Comparison of ENCODE assay signal across 12 mouse cellular contexts in the genomic region with DNA sequence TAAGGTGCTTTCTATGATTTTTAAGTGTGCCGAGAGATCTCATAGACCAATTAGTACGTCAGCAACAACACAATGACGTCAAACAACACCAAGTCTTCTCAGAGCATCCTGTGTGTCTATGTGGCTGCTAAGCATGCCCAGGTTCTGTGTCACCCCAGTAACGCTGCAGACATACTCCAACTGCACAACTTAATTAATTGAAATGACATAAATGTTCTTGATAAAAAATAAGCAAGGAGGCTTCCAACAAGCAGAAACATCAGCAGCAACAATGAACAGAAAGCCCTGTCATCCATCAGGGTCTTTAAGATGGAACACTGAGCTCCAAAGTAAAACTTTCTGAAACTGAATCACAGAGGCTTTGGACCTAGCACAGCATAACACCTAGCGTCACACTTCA. TPM values are rescaled to one million over a fixed set of nuclear protein-coding genes. Genes with fewer than 3 reads are reported as not detected.
A peak's percentile ranks its signal among the peaks of the same experiment; 100 is the strongest.
DNase-seq lines count a peak whose midpoint lies in the region; ATAC-seq lines count a peak whose summit lies in the region.
"Had no signal": no experiment of that assay in that cellular context is flagged by ENCODE, and none has a peak within 500 bp of the region (broad histone marks: within the 10 kb centered on the region; RNA-seq: fewer than 3 reads in every experiment).

No protein-coding gene starts in this region.

- peak overlapping the region; percentile 34; the same call in 1 of the 2 replicates for H3K27ac ChIP-seq in heart, embryonic 15.5 days
- H3K27ac ChIP-seq in forebrain, embryonic 16.5 days (ENCODE audit: low read length): peak overlapping the region; percentile 24; the same call in 1 of the 2 replicates
- no peak overlapping the region for H3K27ac ChIP-seq in midbrain, embryonic 15.5 days

- H3K9ac ChIP-seq in heart, embryonic 15.5 days: no peak overlapping the region
- H3K9ac ChIP-seq in forebrain, embryonic 16.5 days (replicated peaks; ENCODE audit: low read depth, low read length): peak overlapping the region; percentile 41
- H3K9ac ChIP-seq in midbrain, embryonic 15.5 days: no peak overlapping the region

- H3K4me1 ChIP-seq in heart, embryonic 15.5 days (replicated peaks): peaks cover 59% of the 10 kb centered on the region
- H3K4me1 ChIP-seq in forebrain, embryonic 16.5 days (replicated peaks; ENCODE audit: control insufficient read depth, insufficient read depth, low read length): peaks cover 41% of the 10 kb centered on the region
- peaks cover 16% of the 10 kb centered on the region for H3K4me1 ChIP-seq in midbrain, embryonic 15.5 days

- no peak for ATAC-seq in heart, embryonic 15.5 days (replicated peaks; ENCODE audit: insufficient number of reproducible peaks, insufficient read depth, low FRiP score, low read depth)
- no peak for ATAC-seq in forebrain, embryonic 16.5 days
- no peak for ATAC-seq in midbrain, embryonic 15.5 days (replicated peaks)

- 65% methylated on average over 5 of the region's 5 CpGs for WGBS in heart, embryonic 15.5 days
- 22% methylated on average over 5 of the region's 5 CpGs for WGBS in forebrain, embryonic 16.5 days
- WGBS in midbrain, embryonic 15.5 days: 51% methylated on average over 5 of the region's 5 CpGs

- peaks cover 2% of the 10 kb centered on the region; the same call in 1 of the 2 replicates for H3K36me3 ChIP-seq in heart, embryonic 15.5 days
- H3K36me3 ChIP-seq in forebrain, embryonic 16.5 days (ENCODE audit: control insufficient read depth, insufficient read depth): no peaks in the 10 kb centered on the region
- no peaks in the 10 kb centered on the region for H3K36me3 ChIP-seq in midbrain, embryonic 15.5 days (replicated peaks)

- H3K4me2 ChIP-seq in heart, embryonic 15.5 days: 0 out of 2 replicates have a peak overlapping the region, but pooled peaks have one; percentile 11
- peak overlapping the region; percentile 49 for H3K4me2 ChIP-seq in forebrain, embryonic 16.5 days (ENCODE audit: low read length)
- peak overlapping the region; percentile 33 for H3K4me2 ChIP-seq in midbrain, embryonic 15.5 days

- intact Hi-C loops in heart, postnatal 25 days (cut with DNase I): no loop called here

- DNase-seq in heart, postnatal 25 days (ENCODE audit: low spot score): no peak
- DNase-seq in adipocyte (ENCODE audit: low spot score): peak; percentile 25
- no peak for DNase-seq in cerebellum, adult 11-12 months
- no peak for DNase-seq in ovary, postnatal 10 days (ENCODE audit: low spot score)
- no peak for DNase-seq in left cerebral cortex, adult 8-10 months (ENCODE audit: low spot score in 2 of 2)
- DNase-seq: adrenal gland, postnatal 36 days; cerebellum, adult 8-10 months; heart, postnatal 10 days had no signal

- no peaks in the 10 kb centered on the region for H3K27me3 ChIP-seq in heart, embryonic 15.5 days
- no peaks in the 10 kb centered on the region for H3K27me3 ChIP-seq in forebrain, embryonic 16.5 days (replicated peaks; ENCODE audit: control insufficient read depth, insufficient read depth, low read length)
- H3K27me3 ChIP-seq in midbrain, embryonic 15.5 days (replicated peaks): peaks cover 7% of the 10 kb centered on the region; the same call in 1 of the 2 replicates

- no peaks in the 10 kb centered on the region for H3K9me3 ChIP-seq in heart, embryonic 15.5 days (replicated peaks)
- H3K9me3 ChIP-seq in forebrain, embryonic 16.5 days (ENCODE audit: control insufficient read depth, low read length): no peaks in the 10 kb centered on the region
- no peaks in the 10 kb centered on the region for H3K9me3 ChIP-seq in midbrain, embryonic 15.5 days

- H3K4me3 ChIP-seq in heart, embryonic 15.5 days: no peak overlapping the region
- peak overlapping the region; percentile 32 for H3K4me3 ChIP-seq in forebrain, embryonic 16.5 days (replicated peaks; ENCODE audit: low read length)
- H3K4me3 ChIP-seq in midbrain, embryonic 15.5 days: peak overlapping the region; percentile 10; the same call in 1 of the 2 replicates

RNA-seq across cellular contexts. Expression of a gene that starts 11.7 kb away (rescaled TPM):
- 24.0 and 25.7 TPM in 2 replicates for polyA plus RNA-seq in heart, embryonic 15.5 days (2015; fragmentation: Nextera tagmentation; extraction: Ambion mirVana)
- total RNA-seq in heart, postnatal 25 days (2021): 10 to 100 TPM; 22.3 to 23.0 TPM
- polyA plus RNA-seq in forebrain, embryonic 16.5 days (2015; fragmentation: Nextera tagmentation; extraction: Ambion mirVana): 143 and 154 TPM in 2 replicates
- 74.1 and 86.9 TPM in 2 replicates for polyA plus RNA-seq in midbrain, embryonic 15.5 days (2015; fragmentation: Nextera tagmentation; extraction: Ambion mirVana)
- total RNA-seq in left cerebral cortex, adult 8-10 months (2022): 100 to 1,000 TPM; 141 to 190 (median 171) TPM
- total RNA-seq: megakaryocyte, adult 5-6 weeks had no signal
